Mouse (Mus musculus) lung, postnatal 4 days (tissue): ENCODE results near the gene Nf1.
A peak's percentile ranks its signal among the peaks of the same experiment; 100 is the strongest.

Experiments
- DNase-seq, 2 experiments: peaks; one replicate each; pipeline ENCODE4 v3.0.0; 2021

Nf1 gene

DNA sequence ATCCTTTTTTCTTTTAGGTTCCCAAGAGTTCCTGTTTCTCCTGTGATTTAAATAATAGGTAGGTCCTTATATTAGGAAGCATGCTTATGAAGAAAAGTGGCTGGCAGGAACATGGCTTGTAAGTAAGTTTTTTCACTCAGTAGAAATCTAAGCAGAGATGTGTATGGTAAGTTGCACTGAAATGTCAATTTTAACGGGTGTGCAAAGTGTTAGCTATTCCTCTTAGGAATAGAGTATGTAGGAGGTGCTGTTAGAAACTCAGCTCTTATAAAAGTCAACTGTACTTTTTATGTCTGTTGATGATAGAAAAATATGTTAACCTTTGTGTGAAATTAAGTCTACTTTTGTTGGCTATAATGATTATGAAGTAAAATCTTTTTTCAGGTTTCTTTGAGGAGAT lies 128.6 kb downstream of the Nf1 start:
- no peak for DNase-seq

DNA sequence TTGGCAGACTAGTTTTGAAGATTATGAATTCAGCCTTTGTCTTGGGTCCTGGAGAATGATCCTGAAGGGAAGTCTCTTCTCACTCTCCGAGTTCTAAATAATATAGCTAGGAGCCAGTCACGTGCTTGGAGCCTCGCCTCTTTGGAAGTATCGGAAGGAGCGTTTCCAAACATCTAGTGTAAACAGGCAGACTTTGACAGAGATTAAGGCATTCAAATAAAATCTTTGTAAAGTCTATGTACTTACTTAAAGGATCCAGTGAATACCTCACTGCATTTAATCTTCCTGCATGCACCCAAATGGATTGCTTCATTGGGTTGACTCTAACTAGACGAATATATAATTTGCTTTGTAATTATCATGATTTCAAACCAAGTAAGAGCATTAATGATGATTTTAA lies 143.9 kb downstream of the Nf1 start:
- no peak for DNase-seq

DNA sequence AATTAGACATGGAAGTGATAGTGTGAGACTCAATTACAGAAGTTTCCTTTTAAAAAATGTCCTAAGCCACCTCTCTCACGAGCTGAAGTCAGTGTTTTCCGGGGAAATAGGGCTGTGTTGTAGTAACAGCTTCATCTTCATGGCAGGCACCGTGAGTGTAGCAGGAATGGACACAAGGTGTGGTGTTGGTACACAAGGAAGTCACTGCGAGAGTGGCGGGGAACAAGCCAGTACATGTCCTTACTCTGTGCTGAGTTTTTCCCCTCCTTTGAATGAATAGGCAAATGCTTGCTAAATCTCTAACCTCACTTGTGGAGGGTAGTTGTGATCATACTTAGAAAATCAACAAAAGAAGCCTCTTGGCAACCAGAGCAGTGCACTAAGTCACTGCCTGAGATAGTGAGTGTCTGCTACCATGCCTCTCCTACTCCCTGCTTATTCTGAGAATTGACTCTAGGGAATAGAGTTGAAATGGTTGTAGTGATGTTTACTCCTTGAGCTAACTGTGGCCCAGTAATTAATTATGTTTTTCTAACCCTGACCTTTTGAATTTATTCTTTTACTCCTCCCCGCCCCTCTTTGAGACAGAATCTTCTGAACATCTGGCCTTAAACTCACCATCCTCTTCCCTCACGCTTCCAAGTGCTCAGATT lies 144.5 kb downstream of the Nf1 start:
- no peak for DNase-seq

DNA sequence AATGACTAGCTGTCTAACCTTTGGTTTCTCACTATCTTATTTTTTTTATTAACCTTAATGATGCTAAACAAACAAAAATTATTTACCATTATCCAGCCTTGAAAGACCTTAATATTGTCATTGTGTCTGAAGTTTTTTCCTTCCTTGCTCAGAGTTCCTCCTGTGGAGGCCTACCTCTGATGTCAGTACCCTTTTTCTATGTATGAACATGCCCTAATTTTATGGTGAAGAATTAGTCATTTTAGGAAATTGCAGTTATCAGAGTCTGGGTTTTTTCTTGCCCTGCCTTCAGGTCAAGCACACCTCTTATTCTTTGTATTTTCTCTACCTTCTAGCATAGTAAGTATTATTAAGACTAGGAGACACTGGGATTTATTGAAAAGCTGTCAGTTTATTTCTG lies 145.2 kb downstream of the Nf1 start:
- DNase-seq: no peak

DNA sequence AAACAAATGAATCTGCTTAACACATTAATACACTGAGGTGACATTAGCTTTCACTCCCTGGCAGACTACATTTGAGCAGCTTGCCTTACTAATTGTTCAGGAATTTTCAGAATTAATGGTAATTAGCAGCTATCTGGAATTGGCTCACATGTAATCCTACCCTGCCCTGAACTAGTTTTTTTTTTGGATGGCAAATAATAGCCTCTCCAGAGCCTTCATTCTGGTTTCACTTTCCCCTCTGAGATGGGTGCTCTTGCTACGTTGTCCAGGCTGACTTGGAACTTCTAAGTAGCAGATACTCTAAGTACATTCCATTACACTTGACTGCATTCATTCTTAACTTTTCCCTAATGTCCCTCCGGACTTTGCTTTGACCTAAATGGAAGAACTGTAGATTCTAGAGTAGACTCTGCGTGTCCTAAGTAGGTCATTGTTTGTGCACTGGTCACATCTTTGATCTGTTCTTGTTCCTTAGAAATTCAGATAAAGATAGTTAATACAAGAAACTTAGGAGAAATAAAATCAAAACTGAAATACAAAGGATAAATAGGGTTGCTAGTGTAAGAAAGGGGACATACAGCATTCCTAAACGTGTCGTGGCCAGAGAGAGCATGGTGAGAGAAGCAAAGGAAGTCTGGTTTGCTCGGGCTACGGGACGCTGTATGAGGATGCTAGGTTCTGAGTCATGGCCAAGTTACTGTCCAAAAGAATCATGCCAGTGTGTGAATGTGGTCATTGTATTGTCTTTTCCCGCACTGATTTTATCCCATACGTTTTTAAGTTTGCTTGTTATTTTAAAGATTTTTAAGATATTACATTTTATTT lies 155.7 kb downstream of the Nf1 start:
- no peak for DNase-seq

DNA sequence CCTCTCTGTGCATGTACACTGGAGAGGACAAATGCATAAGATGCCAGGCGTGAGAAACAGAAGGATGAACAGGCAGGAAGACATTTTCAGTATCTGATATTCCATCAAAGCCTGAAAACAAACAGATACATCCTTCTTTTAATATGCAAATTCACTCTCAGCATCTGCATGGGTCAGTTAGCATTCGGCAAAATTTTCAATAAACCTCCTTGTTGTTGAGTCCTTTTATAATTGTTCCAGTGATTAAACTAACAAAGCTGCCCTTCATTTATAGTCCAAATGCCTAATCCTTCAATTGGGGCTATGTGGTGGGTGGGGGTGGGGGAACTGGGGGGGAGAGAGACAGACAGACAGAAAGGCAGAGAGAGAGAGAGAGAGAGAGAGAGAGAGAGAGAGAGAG lies 163.4 kb downstream of the Nf1 start:
- DNase-seq: no peak

DNA sequence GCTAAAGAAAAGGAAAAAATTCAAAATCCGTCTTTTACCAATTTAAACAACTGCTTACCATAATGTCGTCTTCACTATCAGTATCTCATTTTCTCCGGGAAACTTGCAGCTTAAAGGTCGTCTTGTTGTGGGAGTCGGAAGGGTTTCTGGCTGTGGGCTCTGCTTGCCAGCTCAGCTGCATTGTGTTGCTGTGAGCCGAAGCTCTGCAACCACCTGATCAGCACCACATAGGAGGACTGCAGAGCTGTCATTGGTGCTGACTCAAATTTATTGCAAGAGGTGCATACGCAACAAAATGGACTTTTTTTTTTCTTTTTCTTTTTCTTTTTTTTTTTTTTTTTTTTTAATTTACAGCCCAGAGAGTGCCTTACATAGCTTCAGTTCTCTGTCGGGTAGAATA lies 164.4 kb downstream of the Nf1 start, which contains the start of gene Omg:
Gene Omg, minus strand, starts transcription at position 240 of the 400 bp plus-strand sequence.
- no peak for DNase-seq

DNA sequence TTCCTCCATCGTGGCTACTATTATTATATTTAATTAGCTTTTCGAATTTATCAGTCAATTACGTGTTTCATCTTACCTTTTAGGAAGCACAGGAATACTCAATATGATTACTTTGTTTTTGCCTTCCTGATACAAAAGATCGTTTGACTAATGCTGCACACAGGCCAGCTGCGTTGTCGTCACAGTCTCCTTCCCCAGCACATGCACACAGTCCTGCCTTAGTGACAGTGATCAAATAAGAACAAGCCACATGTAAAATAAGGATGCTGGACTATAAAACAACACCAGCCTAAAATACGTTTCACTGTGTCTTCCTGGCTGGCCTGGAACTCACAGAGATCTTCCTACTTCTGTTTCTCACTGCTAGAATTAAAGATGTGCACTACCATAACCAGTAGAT lies 165.0 kb downstream of the Nf1 start:
- no peak for DNase-seq

DNA sequence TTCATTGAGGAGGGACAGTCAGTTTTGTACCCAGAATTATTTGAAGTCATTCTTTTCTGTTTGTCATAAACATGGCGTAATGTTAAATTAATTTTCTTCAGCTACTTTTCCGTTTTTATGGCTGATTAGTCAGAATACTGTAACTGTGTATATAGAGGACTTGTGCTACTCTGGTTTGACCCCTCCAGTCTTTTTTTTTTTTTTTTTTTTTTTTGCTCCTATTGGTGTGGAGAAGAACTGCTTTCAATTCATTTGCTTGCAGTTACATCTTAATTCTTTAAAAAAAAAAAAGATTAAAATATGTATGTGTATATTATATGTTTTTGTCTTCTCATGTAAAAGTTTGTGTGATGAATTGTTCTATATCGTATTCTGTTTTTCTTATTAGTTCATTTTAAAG lies 172.5 kb downstream of the Nf1 start:
- no peak for DNase-seq

DNA sequence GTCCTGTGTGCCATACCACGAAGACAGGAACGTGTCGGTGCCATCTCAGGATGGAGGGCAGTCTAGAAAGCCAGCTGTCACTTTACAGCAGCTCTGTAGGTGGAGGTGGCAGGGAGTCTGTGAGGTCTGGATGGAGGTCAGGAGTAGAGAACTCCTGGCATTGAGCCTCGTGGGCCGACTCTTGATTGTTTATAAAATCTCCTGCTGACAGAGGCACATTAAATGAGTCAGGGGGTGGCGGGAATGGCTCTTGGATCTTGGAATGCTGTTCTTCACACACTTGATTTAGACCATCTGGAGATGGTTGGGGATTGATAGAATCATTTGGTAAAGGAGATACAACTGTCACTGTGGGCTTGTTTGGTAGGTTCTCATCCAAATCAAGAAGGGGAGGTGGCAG lies 175.8 kb downstream of the Nf1 start:
- DNase-seq: no peak

DNA sequence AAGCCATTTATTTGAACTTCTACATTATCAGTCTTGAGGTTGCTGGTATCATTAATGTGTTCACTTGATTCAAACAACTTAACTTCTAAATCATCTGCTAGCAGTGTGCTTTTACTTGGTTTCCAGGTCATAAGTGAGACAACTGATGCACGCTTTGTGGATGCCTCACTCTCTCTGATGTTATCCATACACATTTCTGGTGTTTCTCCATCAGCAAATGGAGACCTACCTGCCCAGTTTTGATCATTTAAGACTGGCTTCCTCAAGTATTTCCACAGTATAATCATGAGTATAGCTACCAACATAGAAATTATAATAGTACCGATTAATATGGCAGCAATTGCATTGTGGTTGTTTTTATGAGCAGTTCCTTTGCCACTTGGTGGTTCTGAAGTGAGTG lies 176.3 kb downstream of the Nf1 start:
- DNase-seq: no peak

DNA sequence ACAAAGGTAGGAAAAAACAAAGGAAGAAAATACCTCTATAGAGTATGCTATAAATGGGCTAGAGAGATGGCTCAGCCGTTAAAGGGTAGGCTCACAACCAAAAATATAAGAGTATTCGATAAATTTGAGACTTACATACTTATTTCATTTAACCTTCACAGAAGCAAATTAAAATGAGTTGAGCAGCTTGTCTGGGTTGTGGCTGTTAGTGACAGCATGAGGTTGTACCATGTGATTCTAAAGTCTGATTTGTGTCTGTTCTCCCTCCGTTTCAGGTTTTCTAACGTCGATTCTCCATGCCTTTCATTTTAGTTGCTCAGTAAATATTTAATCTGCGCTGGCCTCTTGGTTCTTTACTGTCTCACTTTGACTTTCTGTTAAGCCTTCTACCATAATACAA lies 179.8 kb downstream of the Nf1 start:
- no peak for DNase-seq

DNA sequence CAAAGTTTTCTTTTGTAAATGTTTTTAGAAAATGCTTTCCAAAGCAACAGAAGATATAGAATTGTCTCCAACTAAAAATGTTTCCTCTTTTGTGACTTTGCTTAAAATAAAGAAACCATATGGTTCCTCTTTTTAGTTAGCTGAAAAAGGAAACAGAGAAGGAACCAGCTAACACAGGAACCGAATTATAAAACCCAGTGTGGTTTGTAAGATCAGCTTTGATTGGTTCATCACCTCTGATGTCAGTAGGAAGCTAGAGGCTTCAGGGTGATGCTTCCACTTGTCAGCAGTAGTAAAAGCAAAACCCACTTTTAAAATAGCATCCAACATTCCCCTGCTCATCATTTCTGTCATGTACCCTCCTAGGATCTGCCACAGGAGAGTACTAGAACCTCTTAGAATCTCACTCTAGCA lies 180.4 kb downstream of the Nf1 start:
- no peak for DNase-seq

DNA sequence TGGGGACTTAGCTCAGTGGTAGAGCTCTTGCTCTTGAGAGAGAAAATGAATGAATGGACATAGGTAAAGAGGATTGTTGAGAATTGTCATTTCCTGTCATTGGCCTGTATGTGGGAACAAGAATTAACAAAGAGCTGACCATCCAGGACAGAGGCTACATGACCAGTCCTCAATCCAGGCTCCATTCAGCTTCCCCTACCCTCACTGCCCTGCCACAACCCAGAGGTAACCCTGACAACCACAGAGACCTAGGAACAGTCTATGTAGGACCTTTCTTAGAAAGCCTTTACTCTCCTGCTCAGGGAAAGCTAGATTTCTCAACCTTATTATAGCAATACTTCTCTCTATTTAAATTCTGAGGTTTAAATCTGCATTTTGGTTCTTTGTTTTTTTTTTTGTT lies 181.3 kb downstream of the Nf1 start:
- no peak for DNase-seq

DNA sequence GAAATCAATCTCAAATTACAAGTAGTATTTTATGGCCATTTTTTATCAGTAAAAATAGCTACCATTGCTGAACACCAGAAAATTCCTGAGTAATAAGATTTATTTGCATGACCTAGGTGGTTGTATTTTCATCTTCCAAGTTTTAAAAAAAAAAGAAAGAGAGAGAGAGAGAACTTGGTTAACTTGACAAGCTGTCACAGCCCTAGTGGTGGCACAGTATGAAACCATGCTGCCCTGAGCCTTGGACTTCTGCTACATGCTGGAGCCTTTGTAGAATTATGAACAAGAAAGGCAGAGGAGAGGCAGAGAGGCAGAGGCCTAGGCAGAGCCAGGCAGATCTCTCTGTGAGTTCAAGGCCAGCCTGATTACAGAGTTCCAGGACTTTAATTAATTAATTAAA lies 182.4 kb downstream of the Nf1 start:
- DNase-seq: no peak

DNA sequence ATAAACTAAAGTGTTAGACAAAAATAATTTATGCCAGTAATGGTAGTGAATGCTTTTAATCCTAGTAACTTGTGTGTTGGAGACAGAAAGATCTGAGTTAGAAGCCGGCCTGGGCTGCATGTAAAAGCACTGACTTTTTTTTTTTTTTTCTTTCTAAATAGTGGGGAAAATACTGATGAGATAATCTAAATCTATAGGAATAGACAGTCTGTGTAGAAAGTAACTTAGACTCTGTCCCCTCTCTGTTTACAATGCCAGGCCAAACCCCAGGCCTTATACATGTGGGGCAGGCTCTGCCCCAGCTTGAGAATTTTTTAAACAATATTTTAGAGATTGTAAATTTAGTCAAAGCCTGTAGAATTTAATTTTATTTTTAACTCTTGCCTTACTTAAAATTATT lies 183.5 kb downstream of the Nf1 start:
- no peak for DNase-seq

DNA sequence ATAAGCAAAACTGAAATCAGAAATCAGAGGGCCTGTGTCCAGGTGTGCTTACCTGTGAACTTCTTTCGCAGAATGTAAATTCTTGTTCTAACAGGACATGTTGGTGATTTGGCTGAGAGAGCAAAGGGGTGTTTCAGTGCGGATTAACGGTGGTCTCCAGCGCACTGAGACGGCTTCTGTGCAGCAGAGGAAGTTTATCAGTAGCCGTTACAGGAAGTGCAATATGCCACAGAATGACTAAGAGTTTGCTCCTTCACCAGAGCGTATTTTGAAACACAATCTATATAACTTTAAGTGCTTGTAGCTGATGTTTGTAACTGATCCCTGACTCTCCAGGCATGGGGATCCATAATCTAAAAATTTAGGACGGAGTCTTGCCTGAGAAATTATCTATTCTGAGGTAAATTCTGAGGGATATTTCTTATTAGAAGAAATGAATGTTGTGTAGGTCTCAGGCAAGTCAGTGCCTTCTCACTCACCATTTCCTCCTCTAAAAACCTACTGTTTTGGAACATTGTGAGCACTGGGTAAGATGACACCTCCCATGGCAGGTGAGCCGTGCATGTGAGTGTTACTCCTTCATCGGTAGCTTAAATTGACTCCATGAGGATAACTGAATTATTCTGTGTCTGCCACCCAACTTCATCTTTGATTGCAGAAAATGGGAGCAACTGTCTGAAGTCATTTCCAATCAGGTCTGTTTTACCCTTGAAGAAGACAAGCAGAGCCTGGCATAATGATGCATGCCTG lies 184.2 kb downstream of the Nf1 start, which contains the start of gene Evi2b:
Gene Evi2b, minus strand, starts transcription at position 203 of the 750 bp plus-strand sequence.
- no peak for DNase-seq

DNA sequence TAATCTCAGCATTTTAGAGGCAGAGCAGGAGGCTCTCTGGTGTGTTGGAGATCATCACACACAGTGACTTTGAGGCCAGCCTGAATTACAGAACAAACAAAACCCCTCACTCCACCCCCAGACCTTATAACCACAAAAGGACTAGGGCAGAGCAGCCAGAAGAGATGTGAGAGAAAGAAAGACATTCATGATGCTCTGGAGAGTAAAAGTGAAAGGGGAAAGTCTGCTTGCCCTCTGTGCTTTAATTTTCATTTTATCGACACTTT lies 184.8 kb downstream of the Nf1 start:
- DNase-seq: no peak

DNA sequence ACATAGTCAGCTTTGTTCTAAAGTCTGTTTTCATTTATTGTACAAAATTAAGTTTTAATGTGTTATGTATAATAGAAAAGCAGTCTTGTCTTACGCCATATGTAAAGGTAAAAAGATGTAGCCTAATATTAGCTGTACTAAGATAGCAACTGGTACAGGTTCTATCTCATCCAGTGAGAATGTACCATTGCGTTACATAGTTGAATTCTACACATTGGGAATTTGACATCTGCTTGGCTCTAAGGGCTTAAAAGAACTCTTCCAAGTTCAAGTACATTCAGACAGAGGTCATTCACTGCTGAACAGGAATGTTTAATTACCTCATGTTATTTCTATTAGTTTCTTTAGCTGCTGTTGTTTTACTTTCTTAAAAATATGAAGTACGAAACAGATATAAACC lies 187.1 kb downstream of the Nf1 start:
- DNase-seq: no peak

DNA sequence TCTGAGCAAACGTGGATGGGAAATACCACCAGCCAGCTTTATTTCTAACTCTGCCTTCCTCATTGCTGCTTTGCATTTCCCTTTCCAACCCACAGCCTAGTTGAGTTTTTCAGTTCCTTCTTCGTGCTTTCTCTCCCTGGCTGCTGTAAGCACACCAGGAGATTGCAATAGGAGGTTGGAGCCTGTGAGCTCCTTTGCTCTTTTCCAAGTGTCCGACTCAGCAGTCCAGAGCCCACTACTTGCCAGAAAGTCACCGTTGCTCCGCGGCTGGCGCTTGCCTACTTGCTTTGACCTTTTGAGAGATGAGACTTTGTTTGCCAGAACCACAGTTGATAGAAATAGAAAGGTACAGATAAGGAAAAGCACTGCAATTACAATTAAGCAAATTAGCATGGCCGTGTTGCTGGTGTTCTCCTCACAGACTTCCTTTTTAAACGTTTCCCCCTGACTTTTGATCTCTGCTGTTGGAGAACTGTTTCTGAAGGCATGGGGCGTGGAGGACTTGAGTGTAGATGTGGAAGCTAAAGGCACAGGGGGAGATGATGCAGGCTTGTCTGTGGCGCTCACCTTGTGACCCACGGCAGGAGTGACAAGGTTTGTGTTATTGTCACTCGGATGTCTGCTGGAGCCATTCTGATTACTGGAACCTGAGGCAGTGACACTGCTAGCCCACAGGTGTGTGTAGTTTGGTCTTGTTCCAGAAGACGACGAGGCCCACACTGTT lies 187.7 kb downstream of the Nf1 start:
- DNase-seq: peak; percentile 23 to 36

DNA sequence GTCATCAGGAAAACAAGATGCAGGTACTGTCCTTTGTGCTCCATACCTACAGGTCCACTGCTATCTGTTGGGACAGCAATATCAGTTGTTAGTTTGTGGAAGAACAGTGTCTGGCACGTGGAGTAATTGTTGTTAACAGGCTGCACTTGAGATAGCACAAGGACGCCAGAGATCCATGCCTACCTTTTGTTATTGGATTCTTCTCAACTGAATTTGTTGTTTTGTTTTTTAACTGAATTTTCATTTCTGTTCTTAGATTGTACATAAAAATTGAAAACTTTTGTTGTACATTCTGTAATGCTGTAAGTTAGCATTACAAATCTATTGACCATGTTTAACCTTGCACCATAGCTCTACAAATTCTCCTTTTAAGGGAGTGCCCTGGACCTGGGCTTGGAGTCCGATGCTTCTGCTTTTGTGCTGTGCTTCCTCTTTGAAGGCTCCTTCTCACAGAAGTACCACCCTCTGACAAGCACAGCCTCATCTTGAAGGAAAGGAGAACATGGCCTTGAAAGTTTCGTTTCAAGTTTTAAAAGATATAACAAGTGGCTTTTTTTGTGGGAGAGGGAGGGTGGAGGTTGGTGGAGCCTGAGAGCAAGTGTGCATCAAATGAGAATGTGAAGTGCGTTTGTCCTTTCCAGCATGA lies 188.4 kb downstream of the Nf1 start:
- peak; percentile 27 to 36 for DNase-seq

DNA sequence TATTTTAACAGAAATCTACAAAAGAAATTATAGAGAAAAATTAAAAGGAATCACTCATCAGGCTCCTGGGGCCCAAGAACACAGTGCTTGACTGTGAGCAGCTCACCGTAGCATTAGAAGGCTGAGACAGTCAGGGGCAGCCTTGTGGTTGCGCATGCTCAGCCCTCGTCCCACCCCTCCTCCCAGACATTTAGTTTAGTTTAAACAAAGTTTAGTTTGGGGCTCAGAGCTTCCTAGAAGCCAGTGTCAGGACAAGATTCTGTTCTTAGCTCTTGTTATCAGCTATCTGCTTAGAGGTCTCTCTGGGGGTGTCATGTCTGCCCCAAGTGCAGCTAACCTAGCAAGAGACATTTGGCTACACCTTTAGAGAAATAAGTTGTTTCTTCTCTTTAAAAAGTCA lies 189.1 kb downstream of the Nf1 start:
- no peak for DNase-seq

DNA sequence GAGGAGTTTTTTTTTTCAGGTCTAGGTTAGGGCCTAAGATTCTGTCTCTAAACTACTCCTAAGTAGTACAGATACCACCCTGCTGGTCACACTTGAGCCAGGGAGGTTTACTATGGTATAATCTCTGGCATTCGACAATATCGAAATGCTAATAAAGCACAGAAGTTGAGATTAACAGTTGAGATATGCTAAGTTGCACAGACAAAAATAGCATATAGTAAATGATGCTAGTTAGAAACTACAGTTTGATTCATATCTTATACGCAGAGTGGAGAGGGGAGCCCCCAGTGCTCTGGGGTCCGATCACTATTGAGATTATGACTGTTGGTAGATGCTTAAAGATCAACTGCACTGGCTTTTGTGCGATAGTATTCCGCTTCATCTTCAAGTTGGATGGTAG lies 189.7 kb downstream of the Nf1 start:
- DNase-seq: no peak
